Mouse (Mus musculus): ENCODE results near the gene Col16a1. TPM values are rescaled to one million over a fixed set of nuclear protein-coding genes. Genes with fewer than 3 reads are reported as not detected.

Col16a1 gene
- polyA plus RNA-seq (2012; rRNA removed; ENCODE audit: low replicate concordance), result 6.3 and 12.2 TPM in 2 replicates

GRCm38 (mm10) chr4:130047331-130048202 is at the start of gene Col16a1:
Col16a1 (plus strand) TSS chr4:130047840.

GRCm38 (mm10) chr4:130102111-130102651 is 54.5 kb downstream of the Col16a1 start, which contains the start of gene Pef1:
Pef1 (plus strand) TSS chr4:130102558.

GRCm38 (mm10) chr4:130139214-130139492 is 91.5 kb downstream of the Col16a1 start, which contains the start of gene Hcrtr1:
Hcrtr1 (minus strand) TSS chr4:130139359.

Other genes with a start within 250 kb of the Col16a1 start
- 10.6 and 18.3 TPM in 2 replicates for gene Ptp4a2, start 236.6 kb upstream of the Col16a1 start, polyA plus RNA-seq (2012; rRNA removed; ENCODE audit: low replicate concordance)
- gene Spocd1, start 118.6 kb upstream of the Col16a1 start, polyA plus RNA-seq (2012; rRNA removed; ENCODE audit: low replicate concordance), result 0.08 TPM in 1 of 2 replicates, not detected in the other
- gene Adgrb2, start 63.0 kb upstream of the Col16a1 start, polyA plus RNA-seq (2012; rRNA removed; ENCODE audit: low replicate concordance), result 0.75 and 2.0 TPM in 2 replicates
- gene Pef1, start 54.7 kb downstream of the Col16a1 start, polyA plus RNA-seq (2012; rRNA removed; ENCODE audit: low replicate concordance), result 153 and 237 TPM in 2 replicates
- 1.7 and 5.3 TPM in 2 replicates for gene Hcrtr1, start 91.5 kb downstream of the Col16a1 start, polyA plus RNA-seq (2012; rRNA removed; ENCODE audit: low replicate concordance)
- gene Tinagl1, start 127.3 kb downstream of the Col16a1 start, polyA plus RNA-seq (2012; rRNA removed; ENCODE audit: low replicate concordance), result 83.4 and 126 TPM in 2 replicates
- gene Gm853, start 174.6 kb downstream of the Col16a1 start, polyA plus RNA-seq (2012; rRNA removed; ENCODE audit: low replicate concordance), result not detected in 2 replicates
- gene Serinc2, start 231.4 kb downstream of the Col16a1 start, polyA plus RNA-seq (2012; rRNA removed; ENCODE audit: low replicate concordance), result 277 and 555 TPM in 2 replicates

Measured in duodenum, adult 2 months (tissue).